In the genomic region with DNA sequence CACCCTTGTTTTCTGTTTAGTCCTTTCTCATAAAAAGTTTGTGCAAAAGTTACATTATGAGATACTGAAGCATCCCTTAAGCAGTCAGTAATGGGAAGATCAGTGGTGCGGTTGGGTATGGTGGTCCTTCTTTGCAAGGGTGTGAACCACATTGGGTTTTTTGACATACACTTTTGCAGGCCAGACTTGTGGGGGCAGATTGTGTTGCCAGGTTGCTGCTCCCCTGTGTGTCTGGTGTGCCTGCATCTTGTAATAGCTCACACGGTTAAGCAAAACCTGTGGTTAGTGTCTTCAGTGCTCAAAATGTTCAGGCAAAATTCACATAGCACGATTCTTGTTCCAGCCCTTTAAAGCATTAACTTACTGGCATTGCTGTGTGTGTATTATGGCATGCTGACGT, we compare ENCODE assay signal across 22 mouse cellular contexts. TPM values are rescaled to one million over a fixed set of nuclear protein-coding genes. Genes with fewer than 3 reads are reported as not detected.
A peak's percentile ranks its signal among the peaks of the same experiment; 100 is the strongest.
DNase-seq lines count a peak whose midpoint lies in the region; ATAC-seq and TF ChIP-seq lines count a peak whose summit lies in the region.
"Had no signal": no experiment of that assay in that cellular context is flagged by ENCODE, and none has a peak within 500 bp of the region (broad histone marks: within the 10 kb centered on the region; RNA-seq: fewer than 3 reads in every experiment).

No protein-coding gene starts in this region.

- ATAC-seq in limb, embryonic 15.5 days (ENCODE audit: insufficient number of reproducible peaks, low FRiP score, low TSS enrichment, low read depth): no peak
- ATAC-seq: forebrain, embryonic 15.5 days had no signal

- no peak for TF ChIP-seq POLR2A in kidney, adult 2 months (IDR thresholded peaks at IDR 0.05; ENCODE audit: low read depth, low read length)

- no peaks in the 10 kb centered on the region for H3K36me3 ChIP-seq in kidney, adult 2 months (ENCODE audit: control insufficient read depth, insufficient read depth, low read length)
- peaks cover 4% of the 10 kb centered on the region; the same call in 1 of the 2 replicates for H3K36me3 ChIP-seq in limb, embryonic 15.5 days
- H3K36me3 ChIP-seq: forebrain, embryonic 15.5 days; heart, embryonic 15.5 days had no signal

- H3K9me3 ChIP-seq in limb, embryonic 15.5 days: no peaks in the 10 kb centered on the region
- H3K9me3 ChIP-seq: embryonic facial prominence, embryonic 15.5 days; forebrain, embryonic 15.5 days; heart, embryonic 15.5 days; hindbrain, embryonic 13.5 days had no signal

- no peak for TF ChIP-seq CTCF in kidney, adult 2 months (conservative IDR thresholded peaks at IDR 0.05; ENCODE audit: insufficient read depth, insufficient read length, low read depth, low read length)

- peaks cover 36% of the 10 kb centered on the region for H3K4me1 ChIP-seq in kidney, adult 2 months (ENCODE audit: control insufficient read depth, insufficient read depth, low read length)
- peaks cover 17% of the 10 kb centered on the region; the same call in 1 of the 2 replicates for H3K4me1 ChIP-seq in limb, embryonic 15.5 days
- H3K4me1 ChIP-seq: embryonic facial prominence, embryonic 15.5 days; forebrain, embryonic 15.5 days; hindbrain, embryonic 13.5 days had no signal

- H3K4me3 ChIP-seq in kidney, adult 2 months (ENCODE audit: insufficient read depth, low read depth, low read length): no peak overlapping the region
- H3K4me3 ChIP-seq in limb, embryonic 15.5 days: no peak overlapping the region
- H3K4me3 ChIP-seq: embryonic facial prominence, embryonic 15.5 days; forebrain, embryonic 15.5 days; heart, embryonic 15.5 days; hindbrain, embryonic 13.5 days had no signal

- peak overlapping the region; percentile 64 for H3K27ac ChIP-seq in kidney, adult 2 months (ENCODE audit: insufficient read depth, low read depth, low read length)
- peak overlapping the region; percentile 50; the same call in 1 of the 2 replicates for H3K27ac ChIP-seq in limb, embryonic 15.5 days
- H3K27ac ChIP-seq: embryonic facial prominence, embryonic 15.5 days; forebrain, embryonic 15.5 days; heart, embryonic 15.5 days; hindbrain, embryonic 13.5 days had no signal

- no peak for DNase-seq in kidney, adult 2 months
- DNase-seq in kidney, adult 9 months: no peak
- DNase-seq in A20 (ENCODE audit: low read depth, low spot score) (peak; percentile 69), NIH3T3 (ENCODE audit: low read depth) (peak; percentile 14)
- no peak for DNase-seq in lung, postnatal 10 days
- no peak for DNase-seq in layer of hippocampus, postnatal 10 days (ENCODE audit: low spot score in 2 of 2)
- no peak for DNase-seq in lung, postnatal 25 days (ENCODE audit: low spot score)
- DNase-seq: adrenal gland, postnatal 10 days; cerebellum, adult 11 months; cerebellum, adult 8-10 months; cerebellum, postnatal 14 days; embryo, embryonic 11 days; gastrocnemius, postnatal 14 days; heart, postnatal 14 days had no signal

- no peak overlapping the region for H3K9ac ChIP-seq in limb, embryonic 15.5 days
- H3K9ac ChIP-seq: embryonic facial prominence, embryonic 15.5 days; forebrain, embryonic 15.5 days; heart, embryonic 15.5 days; hindbrain, embryonic 13.5 days had no signal

- no peaks in the 10 kb centered on the region for H3K27me3 ChIP-seq in kidney, adult 2 months (replicated peaks; ENCODE audit: control insufficient read depth, insufficient read depth, low read length)
- H3K27me3 ChIP-seq in limb, embryonic 15.5 days: no peaks in the 10 kb centered on the region
- H3K27me3 ChIP-seq: embryonic facial prominence, embryonic 15.5 days; forebrain, embryonic 15.5 days; heart, embryonic 15.5 days; hindbrain, embryonic 13.5 days had no signal

- 85% methylated on average over 4 of the region's 4 CpGs for WGBS in kidney, adult 2 months
- 67% methylated on average over 4 of the region's 4 CpGs for WGBS in limb, embryonic 15.5 days

- no peak overlapping the region for H3K4me2 ChIP-seq in limb, embryonic 15.5 days
- H3K4me2 ChIP-seq: embryonic facial prominence, embryonic 15.5 days; forebrain, embryonic 15.5 days; heart, embryonic 11.5 days; heart, embryonic 15.5 days; hindbrain, embryonic 13.5 days had no signal

RNA-seq across cellular contexts. Expression of a gene that starts 16.9 kb away (rescaled TPM):
- polyA plus RNA-seq in kidney, adult 2 months (2012; rRNA removed): 69.3 and 71.6 TPM in 2 replicates
- polyA plus RNA-seq in limb, embryonic 15.5 days (2015; fragmentation: Nextera tagmentation; extraction: Ambion mirVana): 65.2 and 69.5 TPM in 2 replicates
- total RNA-seq in layer of hippocampus, postnatal 10 days (2021): 10 to 100 TPM; 39.1 to 39.3 TPM

RNA-seq across cellular contexts. Expression of a gene that starts 20.3 kb away (rescaled TPM):
- polyA plus RNA-seq in kidney, adult 2 months (2012; rRNA removed): 0.83 and 3.5 TPM in 2 replicates
- polyA plus RNA-seq in limb, embryonic 15.5 days (2015; fragmentation: Nextera tagmentation; extraction: Ambion mirVana): 0.15 and 0.30 TPM in 2 replicates
- not detected for total RNA-seq in layer of hippocampus, postnatal 10 days (2021)
- total RNA-seq: gastrocnemius, postnatal 14 days had no signal
- polyA plus RNA-seq: brain, embryonic 14.5 days; G1E had no signal

Comparison
In these comparisons a context has a peak if more than half of its experiments do, and no peak if none do; other contexts are left out.
1. DNase-seq: peak in A20 (single experiment) and NIH3T3 (single experiment); none in kidney, adult 2 months (single experiment), kidney, adult 9 months (single experiment), lung, postnatal 10 days (single experiment), layer of hippocampus, postnatal 10 days (0 of 2) and lung, postnatal 25 days (single experiment).